Mouse (Mus musculus): ENCODE results near the gene Bloc1s3. TPM values are rescaled to one million over a fixed set of nuclear protein-coding genes. Genes with fewer than 3 reads are reported as not detected.
A peak's percentile ranks its signal among the peaks of the same experiment; 100 is the strongest.

Gene Bloc1s3
- polyA plus RNA-seq, 1 experiment from 2014 or later, result 3.6 TPM

- Histone ChIP-seq H3K4me1 (replicated peaks) (peaks cover 22% of the 10 kb centered on the region), H3K9me3 (no peaks in the 10 kb centered on the region), H3K36me3 (peaks cover 7% of the 10 kb centered on the region; the same call in 1 of the 2 replicates), H3K9ac (replicated peaks) (no peak overlapping the region), H3K27me3 (no peaks in the 10 kb centered on the region), H3K27ac (no peak overlapping the region), H3K4me2 (no peak overlapping the region), H3K4me3 (replicated peaks) (no peak overlapping the region)
- 100% methylated on average over 2 of the region's 2 CpGs for WGBS
- ATAC-seq (ENCODE audit: insufficient number of reproducible peaks, insufficient read depth, low FRiP score, low TSS enrichment, low read depth), result no peak
Observed at GRCm38 (mm10) chr7:19540771-19541566, 32.8 kb upstream of the Bloc1s3 start.

- Histone ChIP-seq H3K4me3 (replicated peaks) (no peak overlapping the region), H3K9ac (replicated peaks) (no peak overlapping the region), H3K27ac (no peak overlapping the region), H3K4me1 (replicated peaks) (peaks cover 9% of the 10 kb centered on the region), H3K27me3 (no peaks in the 10 kb centered on the region; the same call in 1 of the 2 replicates), H3K4me2 (no peak overlapping the region), H3K36me3 (peaks cover 65% of the 10 kb centered on the region), H3K9me3 (no peaks in the 10 kb centered on the region)
- 93% methylated on average over 10 of the region's 10 CpGs for WGBS
- ATAC-seq (ENCODE audit: insufficient number of reproducible peaks, insufficient read depth, low FRiP score, low TSS enrichment, low read depth), result no peak
Observed at GRCm38 (mm10) chr7:19534676-19535075, 26.5 kb upstream of the Bloc1s3 start.

- Histone ChIP-seq H3K4me1 (replicated peaks) (peaks cover 3% of the 10 kb centered on the region), H3K4me2 (no peak overlapping the region), H3K27me3 (no peaks in the 10 kb centered on the region; the same call in 1 of the 2 replicates), H3K9ac (replicated peaks) (no peak overlapping the region), H3K36me3 (peaks cover 79% of the 10 kb centered on the region), H3K4me3 (replicated peaks) (no peak overlapping the region), H3K9me3 (no peaks in the 10 kb centered on the region), H3K27ac (no peak overlapping the region)
- WGBS, result 88% methylated on average over 13 of the region's 14 CpGs
- no peak for ATAC-seq (ENCODE audit: insufficient number of reproducible peaks, insufficient read depth, low FRiP score, low TSS enrichment, low read depth)
Observed at GRCm38 (mm10) chr7:19532240-19532639, 24.1 kb upstream of the Bloc1s3 start.

GRCm38 (mm10) chr7:19531077-19531476 is 22.9 kb upstream of the Bloc1s3 start:
- Histone ChIP-seq H3K27me3 (peaks cover 10% of the 10 kb centered on the region), H3K9me3 (no peaks in the 10 kb centered on the region), H3K36me3 (peaks cover 77% of the 10 kb centered on the region), H3K9ac (replicated peaks) (no peak overlapping the region), H3K4me3 (replicated peaks) (no peak overlapping the region), H3K4me1 (replicated peaks) (no peaks in the 10 kb centered on the region), H3K4me2 (no peak overlapping the region), H3K27ac (no peak overlapping the region)
- 67% methylated on average over 10 of the region's 10 CpGs for WGBS
- ATAC-seq (ENCODE audit: insufficient number of reproducible peaks, insufficient read depth, low FRiP score, low TSS enrichment, low read depth), result no peak

- Histone ChIP-seq H3K27ac (no peak overlapping the region), H3K9me3 (no peaks in the 10 kb centered on the region), H3K4me2 (no peak overlapping the region), H3K4me3 (replicated peaks) (no peak overlapping the region), H3K27me3 (peaks cover 70% of the 10 kb centered on the region), H3K9ac (replicated peaks) (no peak overlapping the region), H3K36me3 (peaks cover 18% of the 10 kb centered on the region), H3K4me1 (replicated peaks) (peaks cover 22% of the 10 kb centered on the region)
- 59% methylated on average over 2 of the region's 2 CpGs for WGBS
- ATAC-seq (ENCODE audit: insufficient number of reproducible peaks, insufficient read depth, low FRiP score, low TSS enrichment, low read depth), result no peak
Observed at GRCm38 (mm10) chr7:19525105-19525481, 16.9 kb upstream of the Bloc1s3 start.

GRCm38 (mm10) chr7:19524420-19525104 is 16.4 kb upstream of the Bloc1s3 start:
- Histone ChIP-seq H3K27me3 (peaks cover 75% of the 10 kb centered on the region), H3K9ac (replicated peaks) (peak overlapping the region; percentile 51), H3K9me3 (no peaks in the 10 kb centered on the region), H3K4me1 (replicated peaks) (peaks cover 27% of the 10 kb centered on the region), H3K27ac (no peak overlapping the region), H3K36me3 (peaks cover 13% of the 10 kb centered on the region), H3K4me3 (replicated peaks) (peak overlapping the region; percentile 45), H3K4me2 (peak overlapping the region; percentile 86)
- ATAC-seq (ENCODE audit: insufficient number of reproducible peaks, insufficient read depth, low FRiP score, low TSS enrichment, low read depth), result no peak
- WGBS, result 15% methylated on average over 24 of the region's 24 CpGs

GRCm38 (mm10) chr7:19523757-19524419 is 15.7 kb upstream of the Bloc1s3 start:
- peaks cover 27% of the 10 kb centered on the region for H3K4me1 ChIP-seq (replicated peaks)
- 1% methylated on average over 64 of the region's 64 CpGs for WGBS
- no peaks in the 10 kb centered on the region for H3K9me3 ChIP-seq
- peak overlapping the region; percentile 86 for H3K4me2 ChIP-seq
- H3K9ac ChIP-seq (replicated peaks), result peak overlapping the region; percentile 51
- H3K27ac ChIP-seq, result no peak overlapping the region
- peak; percentile 35; the same call in 1 of the 2 replicates for ATAC-seq (ENCODE audit: insufficient number of reproducible peaks, insufficient read depth, low FRiP score, low TSS enrichment, low read depth)
- H3K4me3 ChIP-seq (replicated peaks), result peak overlapping the region; percentile 45
- H3K36me3 ChIP-seq, result peaks cover 6% of the 10 kb centered on the region
- H3K27me3 ChIP-seq, result peaks cover 82% of the 10 kb centered on the region

GRCm38 (mm10) chr7:19523017-19523756 is 15.0 kb upstream of the Bloc1s3 start:
- H3K4me2 ChIP-seq, result peak overlapping the region; percentile 86
- ATAC-seq (ENCODE audit: insufficient number of reproducible peaks, insufficient read depth, low FRiP score, low TSS enrichment, low read depth), result no peak
- H3K4me3 ChIP-seq (replicated peaks), result peak overlapping the region; percentile 45
- H3K36me3 ChIP-seq, result no peaks in the 10 kb centered on the region
- H3K9ac ChIP-seq (replicated peaks), result 0 out of 2 replicates have a peak overlapping the region, but pooled peaks have one; percentile 51
- H3K27me3 ChIP-seq, result peaks cover 89% of the 10 kb centered on the region
- H3K27ac ChIP-seq, result no peak overlapping the region
- peaks cover 27% of the 10 kb centered on the region for H3K4me1 ChIP-seq (replicated peaks)
- H3K9me3 ChIP-seq, result no peaks in the 10 kb centered on the region
- WGBS, result 12% methylated on average over 72 of the region's 72 CpGs

GRCm38 (mm10) chr7:19520032-19520431 is 11.9 kb upstream of the Bloc1s3 start:
- Histone ChIP-seq H3K4me1 (replicated peaks) (peaks cover 33% of the 10 kb centered on the region), H3K36me3 (no peaks in the 10 kb centered on the region), H3K27me3 (peaks cover 97% of the 10 kb centered on the region), H3K9ac (replicated peaks) (peak overlapping the region; percentile 57), H3K4me2 (peak overlapping the region; percentile 56), H3K4me3 (replicated peaks) (peak overlapping the region; percentile 34), H3K9me3 (no peaks in the 10 kb centered on the region), H3K27ac (no peak overlapping the region)
- WGBS, result 6% methylated on average over 23 of the region's 23 CpGs
- no peak for ATAC-seq (ENCODE audit: insufficient number of reproducible peaks, insufficient read depth, low FRiP score, low TSS enrichment, low read depth)

- Histone ChIP-seq H3K4me3 (replicated peaks) (peak within 1 kb of the TSS; percentile 26), H3K4me1 (replicated peaks) (peaks cover 13% of the 10 kb centered on the region), H3K4me2 (peak within 1 kb of the TSS; percentile 46), H3K36me3 (no peaks in the 10 kb centered on the region), H3K27ac (no peak within 1 kb of the TSS), H3K9me3 (no peaks in the 10 kb centered on the region), H3K9ac (replicated peaks) (no peak within 1 kb of the TSS; the same call in none of the 2 replicates), H3K27me3 (peaks cover 74% of the 10 kb centered on the region)
- 4% methylated on average over 29 of the region's 29 CpGs for WGBS
- no peak for ATAC-seq (ENCODE audit: insufficient number of reproducible peaks, insufficient read depth, low FRiP score, low TSS enrichment, low read depth)
Observed at GRCm38 (mm10) chr7:19517652-19518365, 9.6 kb upstream of the Bloc1s3 start, which contains the start of gene Nkpd1. Gene Nkpd1 (plus strand): TSS chr7:19517838.
